Mouse (Mus musculus): ENCODE data around the gene Hoxc5. TPM values are rescaled to one million over a fixed set of nuclear protein-coding genes. Genes with fewer than 3 reads are reported as not detected.

The Hoxc5 gene
- polyA plus RNA-seq, 1 experiment = not detected

DNA sequence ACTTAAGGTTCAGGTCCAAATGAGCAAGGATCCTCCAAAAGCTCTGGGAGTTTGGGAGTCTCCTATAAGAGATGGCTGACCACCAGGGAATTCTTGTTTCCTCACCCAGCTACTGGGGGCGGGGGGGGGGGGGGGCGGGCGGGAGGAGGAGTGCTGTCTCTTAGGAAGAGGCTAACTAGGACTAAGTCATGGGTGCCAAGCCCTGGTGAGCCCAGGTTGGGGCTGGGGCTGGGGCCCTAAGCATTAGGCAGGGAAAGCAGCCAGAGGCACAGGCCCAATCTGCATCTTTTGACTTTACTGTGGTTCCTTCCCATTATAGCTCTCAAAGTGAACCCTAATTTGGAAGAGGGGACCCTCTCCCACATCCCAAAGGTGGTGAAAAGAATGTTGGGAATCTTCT, 64.9 kb downstream of the Hoxc5 start:
- no peak for TF ChIP-seq POLR2A (IDR thresholded peaks at IDR 0.05; ENCODE audit: insufficient read depth, low read length)
- no peak for TF ChIP-seq CTCF (IDR thresholded peaks at IDR 0.05; ENCODE audit: low read depth, low read length)
- TF ChIP-seq EP300 (IDR thresholded peaks at IDR 0.05; ENCODE audit: insufficient read depth, low read depth, low read length) = no peak
- no peak overlapping the region for H3K27ac ChIP-seq (ENCODE audit: insufficient read depth, low read length)
- no peak overlapping the region for H3K9ac ChIP-seq (ENCODE audit: low read depth, poor library complexity, severe bottlenecking)
- no peaks in the 10 kb centered on the region for H3K4me1 ChIP-seq (ENCODE audit: control insufficient read depth, insufficient read depth, low read length)
- H3K27me3 ChIP-seq (ENCODE audit: control insufficient read depth, insufficient read depth, low read length, poor library complexity, severe bottlenecking) = peaks cover 13% of the 10 kb centered on the region
- H3K4me3 ChIP-seq (ENCODE audit: low read depth, low read length) = no peak overlapping the region
- no peaks in the 10 kb centered on the region for H3K36me3 ChIP-seq (ENCODE audit: control insufficient read depth, insufficient read depth, low read length, poor library complexity, severe bottlenecking)
- H3K9me3 ChIP-seq (replicated peaks; ENCODE audit: control insufficient read depth, insufficient read depth, low read length, poor library complexity, severe bottlenecking) = no peaks in the 10 kb centered on the region

DNA sequence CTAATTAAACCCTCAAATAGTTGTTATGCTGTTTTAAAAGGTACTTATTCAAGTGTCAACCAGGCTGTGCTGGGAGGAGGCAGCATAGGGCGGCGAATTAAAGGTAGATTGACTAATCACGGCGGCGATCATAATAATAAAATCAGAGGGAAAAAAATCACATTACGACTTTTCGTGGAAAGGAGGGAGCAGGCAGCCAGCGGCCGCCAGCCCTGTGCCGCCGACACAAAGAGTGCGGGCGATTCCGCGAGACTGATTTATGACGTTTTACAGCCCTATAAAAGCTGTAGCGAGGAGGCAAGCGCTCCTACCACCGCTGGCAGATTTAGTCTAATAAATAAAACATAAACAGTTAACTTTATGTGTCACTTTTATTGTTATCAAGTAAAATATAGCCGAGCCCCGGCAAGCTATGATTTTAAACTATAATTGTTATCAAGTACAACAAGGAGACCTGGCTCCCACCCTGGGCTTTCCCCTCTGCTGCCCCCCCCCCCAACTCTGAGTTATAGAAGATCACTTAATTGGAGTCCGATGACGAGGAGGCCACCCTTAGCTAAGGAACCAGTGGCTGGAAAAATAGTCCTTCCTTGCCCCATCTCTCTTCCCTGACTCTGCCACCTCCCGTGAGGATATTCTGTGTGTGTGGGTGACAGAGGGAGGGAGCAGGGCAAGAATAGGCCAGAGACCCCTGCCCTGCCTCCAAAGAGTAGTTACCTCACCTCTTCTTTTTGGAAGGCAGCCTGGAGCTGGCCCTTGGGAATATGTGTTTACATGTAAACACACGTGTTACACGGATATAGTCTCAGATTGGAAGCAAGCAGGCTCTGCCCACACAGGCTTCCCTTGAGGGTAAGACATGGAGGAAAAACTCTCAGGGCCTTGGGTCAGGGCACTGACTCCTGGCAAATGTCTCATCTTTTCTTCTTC, 65.7 kb downstream of the Hoxc5 start:
- H3K36me3 ChIP-seq (ENCODE audit: control insufficient read depth, insufficient read depth, low read length, poor library complexity, severe bottlenecking) = no peaks in the 10 kb centered on the region
- H3K4me3 ChIP-seq (ENCODE audit: low read depth, low read length) = no peak overlapping the region
- H3K4me1 ChIP-seq (ENCODE audit: control insufficient read depth, insufficient read depth, low read length) = no peaks in the 10 kb centered on the region
- no peak overlapping the region for H3K27ac ChIP-seq (ENCODE audit: insufficient read depth, low read length)
- peaks cover 13% of the 10 kb centered on the region for H3K27me3 ChIP-seq (ENCODE audit: control insufficient read depth, insufficient read depth, low read length, poor library complexity, severe bottlenecking)
- H3K9me3 ChIP-seq (replicated peaks; ENCODE audit: control insufficient read depth, insufficient read depth, low read length, poor library complexity, severe bottlenecking) = no peaks in the 10 kb centered on the region
- H3K9ac ChIP-seq (ENCODE audit: low read depth, poor library complexity, severe bottlenecking) = no peak overlapping the region
- TF ChIP-seq EP300 (IDR thresholded peaks at IDR 0.05; ENCODE audit: insufficient read depth, low read depth, low read length) (no peak), POLR2A (IDR thresholded peaks at IDR 0.05; ENCODE audit: insufficient read depth, low read length) (no peak), CTCF (IDR thresholded peaks at IDR 0.05; ENCODE audit: low read depth, low read length) (no peak)

DNA sequence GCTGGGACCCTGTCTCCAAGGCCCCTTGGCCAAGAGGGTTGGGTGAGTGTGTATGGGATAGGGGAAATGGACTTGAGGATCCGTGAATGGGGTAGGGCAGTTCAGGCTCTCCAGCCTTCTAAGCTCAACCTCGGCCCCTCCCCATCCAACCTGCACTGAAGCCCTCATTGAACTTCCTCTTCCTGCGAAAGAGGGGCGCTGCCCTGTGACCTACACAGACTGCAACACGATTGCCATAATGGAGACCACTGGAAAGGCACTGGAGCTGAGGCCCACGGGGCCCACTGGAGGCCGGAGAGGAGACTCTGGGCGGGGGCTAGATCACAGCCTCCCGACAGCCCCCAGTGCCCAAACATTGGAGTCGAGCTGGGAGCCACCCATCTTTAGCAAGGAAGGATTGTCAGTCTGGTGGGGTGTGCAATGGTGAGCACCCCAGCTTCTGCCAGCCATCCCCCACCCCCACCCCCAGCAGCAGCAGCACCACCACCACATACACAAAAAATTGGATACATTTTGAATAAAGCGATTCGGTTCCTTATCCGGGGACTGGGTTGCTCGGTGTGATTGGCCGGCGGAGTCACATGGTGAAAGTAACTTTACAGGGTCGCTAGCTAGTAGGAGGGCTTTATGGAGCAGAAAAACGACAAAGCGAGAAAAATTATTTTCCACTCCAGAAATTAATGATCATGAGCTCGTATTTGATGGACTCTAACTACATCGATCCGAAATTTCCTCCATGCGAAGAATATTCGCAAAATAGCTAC, 67.0 kb downstream of the Hoxc5 start:
- H3K4me1 ChIP-seq (ENCODE audit: control insufficient read depth, insufficient read depth, low read length) = no peaks in the 10 kb centered on the region
- peaks cover 6% of the 10 kb centered on the region; the same call in 1 of the 2 replicates for H3K27me3 ChIP-seq (ENCODE audit: control insufficient read depth, insufficient read depth, low read length, poor library complexity, severe bottlenecking)
- H3K4me3 ChIP-seq (ENCODE audit: low read depth, low read length) = peak overlapping the region; percentile 31
- no peaks in the 10 kb centered on the region for H3K9me3 ChIP-seq (replicated peaks; ENCODE audit: control insufficient read depth, insufficient read depth, low read length, poor library complexity, severe bottlenecking)
- H3K36me3 ChIP-seq (ENCODE audit: control insufficient read depth, insufficient read depth, low read length, poor library complexity, severe bottlenecking) = no peaks in the 10 kb centered on the region
- peak overlapping the region; percentile 84 for H3K9ac ChIP-seq (ENCODE audit: low read depth, poor library complexity, severe bottlenecking)
- H3K27ac ChIP-seq (ENCODE audit: insufficient read depth, low read length) = no peak overlapping the region
- TF ChIP-seq CTCF (IDR thresholded peaks at IDR 0.05; ENCODE audit: low read depth, low read length) = no peak
- no peak for TF ChIP-seq EP300 (IDR thresholded peaks at IDR 0.05; ENCODE audit: insufficient read depth, low read depth, low read length)
- no peak for TF ChIP-seq POLR2A (IDR thresholded peaks at IDR 0.05; ENCODE audit: insufficient read depth, low read length)

GRCm38 (mm10) chr15:103034807-103035547, 67.7 kb downstream of the Hoxc5 start:
- H3K4me1 ChIP-seq (ENCODE audit: control insufficient read depth, insufficient read depth, low read length) = no peaks in the 10 kb centered on the region
- no peaks in the 10 kb centered on the region for H3K9me3 ChIP-seq (replicated peaks; ENCODE audit: control insufficient read depth, insufficient read depth, low read length, poor library complexity, severe bottlenecking)
- TF ChIP-seq EP300 (IDR thresholded peaks at IDR 0.05; ENCODE audit: insufficient read depth, low read depth, low read length) (no peak), POLR2A (IDR thresholded peaks at IDR 0.05; ENCODE audit: insufficient read depth, low read length) (no peak), CTCF (IDR thresholded peaks at IDR 0.05; ENCODE audit: low read depth, low read length) (no peak)
- no peak overlapping the region for H3K27ac ChIP-seq (ENCODE audit: insufficient read depth, low read length)
- H3K36me3 ChIP-seq (ENCODE audit: control insufficient read depth, insufficient read depth, low read length, poor library complexity, severe bottlenecking) = no peaks in the 10 kb centered on the region
- peak overlapping the region; percentile 31 for H3K4me3 ChIP-seq (ENCODE audit: low read depth, low read length)
- peaks cover 8% of the 10 kb centered on the region; the same call in 1 of the 2 replicates for H3K27me3 ChIP-seq (ENCODE audit: control insufficient read depth, insufficient read depth, low read length, poor library complexity, severe bottlenecking)
- H3K9ac ChIP-seq (ENCODE audit: low read depth, poor library complexity, severe bottlenecking) = peak overlapping the region; percentile 84

DNA sequence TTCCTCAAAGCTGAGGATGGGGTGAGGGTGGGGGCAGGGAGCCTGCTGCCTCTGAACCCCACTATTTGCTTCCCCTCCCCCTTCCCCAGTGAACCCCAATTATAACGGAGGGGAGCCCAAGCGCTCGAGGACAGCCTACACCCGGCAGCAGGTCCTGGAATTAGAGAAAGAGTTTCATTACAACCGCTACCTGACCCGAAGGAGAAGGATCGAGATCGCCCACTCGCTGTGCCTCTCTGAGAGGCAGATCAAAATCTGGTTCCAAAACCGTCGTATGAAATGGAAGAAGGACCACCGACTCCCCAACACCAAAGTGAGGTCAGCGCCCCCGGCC, 68.3 kb downstream of the Hoxc5 start:
- H3K9ac ChIP-seq (ENCODE audit: low read depth, poor library complexity, severe bottlenecking) = no peak overlapping the region
- H3K9me3 ChIP-seq (replicated peaks; ENCODE audit: control insufficient read depth, insufficient read depth, low read length, poor library complexity, severe bottlenecking) = no peaks in the 10 kb centered on the region
- peaks cover 5% of the 10 kb centered on the region; the same call in 1 of the 2 replicates for H3K27me3 ChIP-seq (ENCODE audit: control insufficient read depth, insufficient read depth, low read length, poor library complexity, severe bottlenecking)
- TF ChIP-seq EP300 (IDR thresholded peaks at IDR 0.05; ENCODE audit: insufficient read depth, low read depth, low read length) = no peak
- no peak for TF ChIP-seq POLR2A (IDR thresholded peaks at IDR 0.05; ENCODE audit: insufficient read depth, low read length)
- no peaks in the 10 kb centered on the region for H3K4me1 ChIP-seq (ENCODE audit: control insufficient read depth, insufficient read depth, low read length)
- H3K36me3 ChIP-seq (ENCODE audit: control insufficient read depth, insufficient read depth, low read length, poor library complexity, severe bottlenecking) = no peaks in the 10 kb centered on the region
- H3K4me3 ChIP-seq (ENCODE audit: low read depth, low read length) = 0 out of 2 replicates have a peak overlapping the region, but pooled peaks have one; percentile 9
- no peak overlapping the region for H3K27ac ChIP-seq (ENCODE audit: insufficient read depth, low read length)

Measured in ES-Bruce4 (cell line).